Mouse (Mus musculus) layer of hippocampus, adult 11-12 months (tissue): ENCODE data around the gene AU021092.
"Not testable (repeated sequence)": the region's sequence is repeated elsewhere in the genome, so short reads cannot be mapped to it uniquely, and the experiment has no call there.

Experiments used
- DNase-seq: peaks from one replicate; pipeline ENCODE4 v3.0.0; 2022; ENCODE audit warnings: low spot score

The AU021092 gene

GRCm38 (mm10) chr16:5222140-5222539, at the start of gene AU021092:
Gene AU021092 (minus strand): TSS chr16:5222299.
- DNase-seq = no peak

GRCm38 (mm10) chr16:5271411-5272035, 49.4 kb upstream of the AU021092 start:
- DNase-seq = no peak

GRCm38 (mm10) chr16:5263926-5264325, 41.8 kb upstream of the AU021092 start:
- no peak for DNase-seq

GRCm38 (mm10) chr16:5263156-5263555, 41.1 kb upstream of the AU021092 start:
- no peak for DNase-seq

- DNase-seq = peak; percentile 98
These were observed 33.8 kb upstream of the AU021092 start, which contains the start of gene Eef2kmt for GRCm38 (mm10) chr16:5255779-5256496. Gene Eef2kmt (minus strand): TSS chr16:5255983.

- DNase-seq = no peak
These were observed 33.1 kb upstream of the AU021092 start for GRCm38 (mm10) chr16:5255081-5255740.

GRCm38 (mm10) chr16:5254346-5255025, 32.4 kb upstream of the AU021092 start:
- peak; percentile 59 for DNase-seq

GRCm38 (mm10) chr16:5252260-5252659, 30.2 kb upstream of the AU021092 start:
- no peak for DNase-seq

GRCm38 (mm10) chr16:5250891-5251290, 28.8 kb upstream of the AU021092 start:
- no peak for DNase-seq

- DNase-seq = peak; percentile 60
These were observed 22.3 kb upstream of the AU021092 start for GRCm38 (mm10) chr16:5244411-5244810.

- no peak for DNase-seq
These were observed 20.8 kb upstream of the AU021092 start for GRCm38 (mm10) chr16:5242882-5243281.

GRCm38 (mm10) chr16:5242355-5242754, 20.3 kb upstream of the AU021092 start:
- no peak for DNase-seq

GRCm38 (mm10) chr16:5233418-5234313, 11.6 kb upstream of the AU021092 start, which contains the start of gene Alg1:
Gene Alg1 (plus strand): TSS chr16:5233621.
- DNase-seq = peak; percentile 93

- DNase-seq = no peak
These were observed 10.9 kb upstream of the AU021092 start for GRCm38 (mm10) chr16:5232982-5233381.

- not testable (repeated sequence) for DNase-seq
These were observed 6.0 kb upstream of the AU021092 start for GRCm38 (mm10) chr16:5228103-5228502.

GRCm38 (mm10) chr16:5227501-5227900, 5.4 kb upstream of the AU021092 start:
- not testable (repeated sequence) for DNase-seq

- not testable (repeated sequence) for DNase-seq
These were observed 4.4 kb upstream of the AU021092 start for GRCm38 (mm10) chr16:5226534-5226933.

GRCm38 (mm10) chr16:5221403-5221802, 696 bp downstream of the AU021092 start:
- DNase-seq = no peak

- no peak for DNase-seq
These were observed 4.6 kb downstream of the AU021092 start for GRCm38 (mm10) chr16:5217341-5218133.

GRCm38 (mm10) chr16:5216686-5217085, 5.4 kb downstream of the AU021092 start:
- DNase-seq = no peak
